Mouse (Mus musculus) intestine, embryonic 15.5 days (tissue): Measurements from ENCODE around the gene Rad52. TPM values are rescaled to one million over a fixed set of nuclear protein-coding genes. Genes with fewer than 3 reads are reported as not detected.

Experiments
- ATAC-seq: fragments of 200-750 bp; cut with Nextera tagmentation; 2 replicates; pipeline ENCODE4 v1.8.0; 2017; ENCODE audit warnings: moderate TSS enrichment, moderate library complexity
- H3K27ac ChIP-seq: fragments of 300-500 bp; sonication (generic); 2 replicates; pipeline ENCODE4 v1.5.1; 2015; ENCODE audit warnings: mild to moderate bottlenecking, inconsistent platforms
- H3K27me3 ChIP-seq: fragments of 300-500 bp; sonication (generic); replicated peaks from 2 replicates; pipeline ENCODE4 v1.6.1; 2015; ENCODE audit warnings: inconsistent platforms
- H3K36me3 ChIP-seq: fragments of 300-500 bp; sonication (generic); 2 replicates; pipeline ENCODE4 v1.6.1; 2015; ENCODE audit warnings: inconsistent platforms
- H3K4me1 ChIP-seq: fragments of 300-500 bp; sonication (generic); replicated peaks from 2 replicates; pipeline ENCODE4 v1.6.1; 2015; ENCODE audit warnings: inconsistent platforms
- H3K4me2 ChIP-seq: fragments of 300-500 bp; sonication (generic); replicated peaks from 2 replicates; pipeline ENCODE4 v1.6.1; 2015; ENCODE audit warnings: mild to moderate bottlenecking, inconsistent platforms
- H3K4me3 ChIP-seq: fragments of 300-500 bp; sonication (generic); replicated peaks from 2 replicates; pipeline ENCODE4 v1.5.1; 2015; ENCODE audit warnings: inconsistent platforms
- H3K9ac ChIP-seq: fragments of 300-500 bp; sonication (generic); 2 replicates; pipeline ENCODE4 v1.6.1; 2015; ENCODE audit warnings: inconsistent platforms
- H3K9me3 ChIP-seq: fragments of 300-500 bp; sonication (generic); 2 replicates; pipeline ENCODE4 v1.6.1; 2016; ENCODE audit warnings: inconsistent platforms
- WGBS: fragments of 180-500 bp; shearing (Covaris S2); methylation state at CpG from one replicate; pipeline ENCODE4 v1.1.7; 2015; 5-methylcytosine and 5-hydroxymethylcytosine counted together
- polyA plus RNA-seq: library from polyadenylated mRNA; unstranded; fragments of >200 nt; fragmentation: Nextera tagmentation; extraction: Ambion mirVana; gene quantifications from 2 replicates; pipeline ENCODE4 v1.2.1, GENCODE M21; 2015

Gene Rad52
- 15.0 and 16.6 TPM in 2 replicates for polyA plus RNA-seq

DNA sequence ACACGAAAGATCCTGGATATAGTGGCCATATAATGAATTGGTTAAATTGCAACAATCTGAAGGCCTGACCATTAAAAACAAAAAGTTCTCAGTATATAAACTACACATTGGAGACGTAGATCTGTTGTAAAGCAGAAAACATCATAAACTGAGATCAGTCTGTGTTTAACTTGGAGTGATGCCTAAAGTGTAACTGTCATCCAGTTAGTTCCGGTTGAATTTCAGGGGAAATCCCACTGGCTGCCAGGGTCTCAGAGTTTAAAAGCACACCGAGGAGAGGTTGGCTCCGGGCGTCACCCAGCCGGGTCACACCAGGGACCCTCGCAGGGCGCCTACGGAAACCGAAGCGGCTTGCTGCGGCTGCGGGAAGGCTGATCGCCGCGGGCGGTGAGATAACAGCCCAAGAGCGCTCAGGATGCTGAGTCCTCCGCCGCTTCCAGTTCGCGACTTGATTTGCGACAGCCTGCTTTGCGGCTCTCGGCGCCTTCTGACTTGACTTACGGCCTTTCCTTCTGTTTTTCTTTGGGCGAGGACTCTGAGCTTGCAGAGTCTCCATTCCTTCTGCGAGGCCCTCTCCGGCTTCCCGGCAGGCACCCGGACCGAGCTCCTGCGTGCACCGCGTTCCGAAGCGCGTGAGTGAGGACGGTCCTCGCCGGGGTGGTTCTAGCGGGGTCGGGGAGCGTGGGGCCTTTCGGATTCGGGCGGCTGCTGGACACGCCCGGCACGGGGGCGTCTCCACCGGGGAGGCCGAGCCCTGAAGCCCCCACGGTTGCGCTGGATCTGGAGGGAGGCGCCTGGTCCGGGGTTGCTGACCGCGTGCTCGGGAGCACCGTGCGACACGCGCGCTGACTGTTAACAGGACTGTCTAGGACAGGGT lies at the start of gene Rad52:
Gene Rad52, plus strand, starts transcription at position 495 of the 877 bp plus-strand sequence.
- Histone ChIP-seq H3K4me3 (peak within 1 kb of the TSS; percentile 88), H3K27me3 (no peaks in the 10 kb centered on the region), H3K36me3 (no peaks in the 10 kb centered on the region), H3K4me1 (peaks cover 4% of the 10 kb centered on the region), H3K4me2 (peak within 1 kb of the TSS; percentile 68), H3K9ac (peak within 1 kb of the TSS; percentile 86), H3K27ac (peak within 1 kb of the TSS; percentile 95), H3K9me3 (no peaks in the 10 kb centered on the region)
- peak; percentile 92 for ATAC-seq
- 1% methylated on average over 67 of the region's 67 CpGs for WGBS

DNA sequence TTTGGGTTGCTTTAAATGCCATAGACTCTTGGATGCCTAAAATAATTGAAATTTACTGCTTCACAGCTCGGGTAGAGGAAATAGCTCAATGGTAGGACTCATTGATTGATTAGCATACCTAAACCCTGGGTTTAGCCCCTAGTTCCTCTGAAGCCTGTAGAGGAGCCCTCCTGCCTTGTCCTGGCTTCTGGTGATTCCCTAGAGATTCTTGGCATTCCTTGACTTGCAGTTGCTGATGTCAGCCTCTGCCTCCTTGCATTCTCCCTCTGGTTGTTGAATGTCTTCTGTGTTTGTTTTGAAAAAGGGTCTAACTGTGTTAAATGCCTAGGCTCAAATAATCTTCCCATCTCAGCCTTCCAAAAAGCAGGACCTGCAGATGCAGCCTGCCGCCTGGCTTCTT lies 48.3 kb upstream of the Rad52 start:
- WGBS: 21% methylated on average over 2 of the region's 2 CpGs
- no peaks in the 10 kb centered on the region for H3K36me3 ChIP-seq
- no peaks in the 10 kb centered on the region for H3K27me3 ChIP-seq
- H3K4me3 ChIP-seq: no peak overlapping the region
- H3K9me3 ChIP-seq: no peaks in the 10 kb centered on the region
- no peak overlapping the region for H3K27ac ChIP-seq
- H3K9ac ChIP-seq: no peak overlapping the region
- H3K4me2 ChIP-seq: no peak overlapping the region
- H3K4me1 ChIP-seq: 0 out of 2 replicates have a peak, but pooled peaks cover 3% of the 10 kb centered on the region
- ATAC-seq: no peak

DNA sequence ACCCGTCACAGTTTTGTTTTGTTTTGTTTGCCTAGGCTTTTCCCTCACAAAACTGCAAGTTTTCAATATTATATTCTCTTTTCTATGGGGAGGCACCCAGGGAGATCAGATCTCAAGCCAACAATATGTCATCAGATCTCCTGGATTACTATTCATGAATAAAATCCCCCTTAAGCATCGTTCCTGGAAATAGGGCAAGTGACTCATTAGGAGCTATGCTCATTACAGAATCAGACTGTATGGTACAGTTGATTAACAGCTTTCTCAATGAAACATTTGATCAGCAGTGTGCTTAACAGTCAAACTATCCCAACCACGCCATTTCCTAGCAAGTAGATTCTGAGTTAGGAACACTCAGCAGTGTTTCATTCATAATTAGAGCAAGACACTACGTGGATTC lies 47.0 kb upstream of the Rad52 start:
- H3K27me3 ChIP-seq: no peaks in the 10 kb centered on the region
- no peak for ATAC-seq

DNA sequence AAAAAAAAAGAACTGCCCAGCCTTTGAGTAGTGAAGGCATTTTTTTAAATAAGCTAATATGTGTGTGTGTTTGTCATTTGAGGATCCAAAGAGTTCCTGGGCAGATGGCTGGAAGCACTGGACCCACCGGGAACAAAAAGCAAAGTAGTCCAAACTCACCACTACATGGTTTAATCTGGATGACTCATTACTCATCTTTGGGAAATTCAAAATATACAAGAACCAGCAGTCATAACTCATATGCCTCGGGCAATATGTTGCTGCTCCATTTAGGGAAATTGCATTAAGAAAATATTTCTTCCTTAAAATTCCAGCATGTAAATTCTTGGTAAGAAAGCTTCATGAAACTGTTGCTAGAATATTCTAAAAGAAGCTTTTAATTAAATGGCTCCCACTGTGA lies 42.3 kb upstream of the Rad52 start:
- no peak for ATAC-seq
- no peak overlapping the region for H3K27ac ChIP-seq
- H3K27me3 ChIP-seq: no peaks in the 10 kb centered on the region
- WGBS: 81% methylated on average over 2 of the region's 2 CpGs
- no peaks in the 10 kb centered on the region for H3K36me3 ChIP-seq
- H3K4me3 ChIP-seq: no peak overlapping the region
- no peaks in the 10 kb centered on the region for H3K9me3 ChIP-seq
- no peak overlapping the region for H3K4me2 ChIP-seq
- no peaks in the 10 kb centered on the region for H3K4me1 ChIP-seq
- no peak overlapping the region for H3K9ac ChIP-seq

More for the DNA sequence above, 47.0 kb upstream of the Rad52 start:
- no peaks in the 10 kb centered on the region for H3K36me3 ChIP-seq
- H3K9me3 ChIP-seq: no peaks in the 10 kb centered on the region
- H3K4me3 ChIP-seq: no peak overlapping the region
- no peak overlapping the region for H3K9ac ChIP-seq
- H3K4me2 ChIP-seq: no peak overlapping the region
- 0 out of 2 replicates have a peak, but pooled peaks cover 3% of the 10 kb centered on the region for H3K4me1 ChIP-seq
- no peak overlapping the region for H3K27ac ChIP-seq
- WGBS: 88% methylated on average over 4 of the region's 4 CpGs

DNA sequence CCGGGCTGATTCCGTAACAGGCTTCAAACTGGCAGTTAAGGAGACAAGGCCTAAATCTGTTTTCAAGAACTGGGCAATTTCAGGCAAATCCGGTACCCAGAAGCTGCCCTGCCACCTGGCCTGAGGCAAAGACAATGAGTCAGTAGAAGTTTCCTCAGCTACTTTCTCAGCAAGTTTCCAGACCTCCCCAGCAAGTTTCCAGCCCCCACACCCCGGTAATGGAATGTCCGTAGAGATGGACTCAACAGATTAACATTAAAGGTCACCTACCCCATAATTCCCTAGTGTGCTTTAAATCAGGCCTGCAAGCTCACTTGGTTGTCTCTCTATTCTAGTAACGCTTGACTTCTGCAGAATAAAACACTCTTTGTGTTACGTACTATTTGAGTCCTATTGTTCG lies 41.0 kb upstream of the Rad52 start:
- no peaks in the 10 kb centered on the region for H3K27me3 ChIP-seq
- no peak overlapping the region for H3K4me2 ChIP-seq
- no peak for ATAC-seq
- WGBS: 79% methylated on average over 8 of the region's 8 CpGs
- no peak overlapping the region for H3K9ac ChIP-seq
- no peaks in the 10 kb centered on the region for H3K4me1 ChIP-seq
- no peaks in the 10 kb centered on the region for H3K9me3 ChIP-seq
- no peaks in the 10 kb centered on the region for H3K36me3 ChIP-seq
- no peak overlapping the region for H3K4me3 ChIP-seq
- no peak overlapping the region for H3K27ac ChIP-seq

DNA sequence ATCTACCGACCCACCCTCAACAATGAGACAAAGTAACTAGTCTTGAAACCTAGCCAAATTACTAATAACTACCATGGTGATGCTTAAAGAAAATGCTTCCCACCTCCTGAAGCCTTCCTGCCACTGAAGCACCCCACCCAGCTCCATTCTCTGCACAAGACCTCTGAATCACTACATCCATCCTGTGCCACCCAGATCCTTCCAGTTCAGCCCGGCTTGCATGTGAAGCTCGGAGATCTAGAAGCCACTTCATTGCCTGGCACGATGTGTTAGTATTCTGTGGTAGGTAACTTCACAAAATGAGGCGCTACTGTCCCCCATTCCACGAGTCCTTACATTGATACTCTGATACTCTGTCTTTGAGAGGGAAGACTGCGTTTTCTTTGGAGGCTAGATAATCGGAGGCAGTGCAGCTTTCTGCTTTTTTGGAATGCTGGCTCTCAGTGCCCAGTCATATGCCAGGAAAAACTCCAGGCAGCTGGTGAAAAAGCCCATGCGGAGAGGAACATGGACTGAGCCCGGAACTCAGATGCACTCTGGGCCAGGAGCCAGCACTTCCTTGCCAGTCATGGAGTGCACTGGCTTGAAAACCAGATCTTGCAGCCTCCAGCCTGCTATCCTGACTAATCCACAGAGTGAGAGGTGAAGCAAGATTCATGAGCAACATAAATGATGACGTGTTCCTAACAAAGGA lies 38.0 kb upstream of the Rad52 start:
- WGBS: 87% methylated on average over 11 of the region's 11 CpGs
- no peak for ATAC-seq
- no peaks in the 10 kb centered on the region for H3K9me3 ChIP-seq
- no peaks in the 10 kb centered on the region for H3K36me3 ChIP-seq
- H3K9ac ChIP-seq: no peak overlapping the region
- H3K4me1 ChIP-seq: no peaks in the 10 kb centered on the region
- no peak overlapping the region for H3K4me3 ChIP-seq
- H3K4me2 ChIP-seq: no peak overlapping the region
- H3K27me3 ChIP-seq: no peaks in the 10 kb centered on the region
- no peak overlapping the region for H3K27ac ChIP-seq

DNA sequence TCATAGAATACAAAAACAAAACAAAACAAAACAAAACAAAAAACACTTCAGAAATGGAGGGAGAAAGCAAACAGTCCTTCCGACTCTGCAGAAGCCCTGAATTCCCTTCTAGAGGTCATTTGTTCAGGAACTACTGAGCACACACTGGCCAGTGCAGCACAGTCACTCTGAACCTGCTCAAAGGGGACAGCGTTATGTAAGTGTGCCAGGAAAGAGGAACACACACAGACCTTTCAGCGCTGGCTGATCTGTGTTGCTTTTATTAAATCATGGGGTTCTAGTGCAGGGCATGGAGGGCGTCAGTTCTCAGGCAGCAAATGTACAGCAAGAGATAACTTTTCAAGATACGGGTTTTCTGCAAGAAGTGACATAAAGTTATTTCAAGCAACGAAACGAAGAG lies 19.3 kb upstream of the Rad52 start:
- Histone ChIP-seq H3K4me3 (no peak overlapping the region), H3K9me3 (no peaks in the 10 kb centered on the region), H3K27me3 (no peaks in the 10 kb centered on the region), H3K36me3 (no peaks in the 10 kb centered on the region), H3K27ac (no peak overlapping the region), H3K4me2 (no peak overlapping the region), H3K9ac (no peak overlapping the region), H3K4me1 (no peaks in the 10 kb centered on the region)
- WGBS: 67% methylated on average over 7 of the region's 7 CpGs
- ATAC-seq: no peak

DNA sequence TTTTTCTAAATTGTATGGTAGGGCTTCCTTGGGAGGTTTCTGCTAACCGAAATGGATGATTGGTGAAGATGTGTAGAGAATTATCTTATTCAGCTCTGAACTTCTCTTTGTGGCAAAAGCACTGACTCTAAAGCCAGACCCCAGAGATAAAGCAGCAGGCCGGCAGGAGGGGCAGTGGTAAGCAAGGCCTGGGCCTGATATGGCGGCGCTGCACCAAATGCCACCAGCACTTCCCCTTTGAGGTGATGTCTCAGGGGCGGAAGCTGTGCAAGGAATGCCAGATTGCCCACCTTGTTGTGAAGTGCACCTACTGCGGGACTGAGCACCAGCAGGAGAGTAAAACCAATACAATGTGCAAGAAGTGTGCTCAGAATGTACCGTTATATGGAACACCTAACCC lies 9.8 kb upstream of the Rad52 start:
- ATAC-seq: no peak
- Histone ChIP-seq H3K36me3 (no peaks in the 10 kb centered on the region), H3K9me3 (no peaks in the 10 kb centered on the region), H3K4me3 (no peak overlapping the region), H3K4me2 (no peak overlapping the region), H3K4me1 (no peaks in the 10 kb centered on the region), H3K27me3 (no peaks in the 10 kb centered on the region), H3K9ac (no peak overlapping the region), H3K27ac (no peak overlapping the region)
- WGBS: 81% methylated on average over 7 of the region's 7 CpGs

DNA sequence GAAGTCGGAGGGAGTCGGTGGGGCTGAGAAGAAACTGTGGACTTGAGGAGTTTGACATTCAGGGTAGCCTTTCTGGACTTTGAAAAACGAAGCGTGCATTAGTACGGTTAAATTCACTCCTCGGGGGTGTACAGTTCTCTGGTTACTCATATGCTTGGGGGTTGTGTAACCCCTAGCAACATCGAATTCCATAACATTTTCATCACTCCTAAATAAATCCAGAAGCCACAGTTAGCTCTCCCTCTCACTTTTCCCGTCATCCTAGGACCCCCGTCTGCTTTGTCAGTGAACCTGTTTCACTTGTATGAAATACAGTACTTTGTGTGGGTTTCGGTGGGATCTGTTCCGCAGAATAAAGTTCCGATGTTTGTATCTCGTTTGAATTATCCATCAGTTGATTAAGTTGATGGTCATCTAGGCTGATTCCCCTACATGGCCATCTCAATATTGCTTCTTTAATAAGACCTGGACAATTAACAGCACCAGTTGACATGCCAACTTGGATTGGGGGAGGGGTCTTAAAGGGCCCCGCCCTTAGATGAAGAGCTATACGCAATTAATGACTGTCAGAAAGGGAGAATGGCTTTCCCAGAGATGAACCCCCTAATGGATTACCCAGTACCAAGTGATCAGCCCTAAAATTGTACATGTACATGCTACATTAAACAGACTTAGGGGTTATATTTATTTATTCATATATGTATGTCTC lies 737 bp downstream of the Rad52 start:
- no peaks in the 10 kb centered on the region for H3K27me3 ChIP-seq
- peak overlapping the region; percentile 88 for H3K4me3 ChIP-seq
- 16% methylated on average over 15 of the region's 15 CpGs for WGBS

DNA sequence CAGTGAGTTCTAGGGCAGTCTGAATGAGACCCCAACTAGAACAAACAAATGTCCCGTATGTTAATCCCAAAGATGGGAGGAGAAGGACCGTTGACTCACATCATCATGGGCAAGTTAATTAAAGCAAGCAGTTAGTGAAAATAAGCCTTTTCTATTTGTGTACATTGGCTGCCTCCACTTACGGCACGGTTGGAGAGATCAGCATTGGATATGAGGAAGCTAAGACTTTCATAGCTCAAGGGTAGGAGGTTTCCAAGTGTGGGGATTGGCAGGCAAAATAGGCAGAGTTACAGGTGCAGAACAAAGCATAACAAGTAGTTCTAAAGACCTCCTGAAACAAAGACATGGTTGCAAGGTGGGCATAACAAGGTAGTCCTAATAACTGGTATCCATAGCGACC lies 3.0 kb downstream of the Rad52 start:
- Histone ChIP-seq H3K9ac (no peak overlapping the region), H3K4me1 (peaks cover 4% of the 10 kb centered on the region), H3K9me3 (no peaks in the 10 kb centered on the region), H3K27ac (no peak overlapping the region), H3K4me2 (no peak overlapping the region), H3K36me3 (no peaks in the 10 kb centered on the region), H3K4me3 (no peak overlapping the region), H3K27me3 (no peaks in the 10 kb centered on the region)
- 84% methylated on average over 5 of the region's 5 CpGs for WGBS
- no peak for ATAC-seq

More for the DNA sequence above, 737 bp downstream of the Rad52 start:
- peak overlapping the region; percentile 86 for H3K9ac ChIP-seq
- H3K4me2 ChIP-seq: peak overlapping the region; percentile 68
- no peaks in the 10 kb centered on the region for H3K9me3 ChIP-seq
- H3K4me1 ChIP-seq: peaks cover 4% of the 10 kb centered on the region
- no peaks in the 10 kb centered on the region for H3K36me3 ChIP-seq
- H3K27ac ChIP-seq: peak overlapping the region; percentile 95
- no peak; the same call in 1 of the 2 replicates for ATAC-seq

DNA sequence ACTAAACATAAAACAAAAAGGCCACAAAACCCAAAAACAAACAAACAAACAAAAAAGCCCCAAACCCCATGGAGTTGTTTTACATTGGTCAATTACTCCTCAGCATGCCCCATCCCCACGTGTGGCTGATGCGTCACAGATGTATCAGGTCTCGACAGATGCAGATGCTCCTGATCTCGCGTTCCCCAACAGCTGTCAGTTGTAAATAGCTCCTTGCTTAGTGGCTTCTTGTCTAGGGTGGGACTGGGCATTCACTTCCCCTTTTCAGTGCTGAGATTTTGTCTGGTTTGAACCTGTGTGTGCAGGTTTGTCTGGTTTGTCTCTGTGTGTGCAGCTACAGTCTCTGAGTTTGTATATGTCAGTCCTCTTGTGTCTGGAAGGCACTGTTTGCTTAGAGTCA lies 9.5 kb downstream of the Rad52 start:
- 73% methylated on average over 5 of the region's 5 CpGs for WGBS
- no peak overlapping the region for H3K9ac ChIP-seq
- H3K4me1 ChIP-seq: no peaks in the 10 kb centered on the region
- ATAC-seq: no peak
- H3K4me2 ChIP-seq: no peak overlapping the region
- H3K27me3 ChIP-seq: no peaks in the 10 kb centered on the region
- H3K9me3 ChIP-seq: no peaks in the 10 kb centered on the region
- no peak overlapping the region for H3K27ac ChIP-seq
- H3K36me3 ChIP-seq: peaks cover 16% of the 10 kb centered on the region
- H3K4me3 ChIP-seq: no peak overlapping the region

DNA sequence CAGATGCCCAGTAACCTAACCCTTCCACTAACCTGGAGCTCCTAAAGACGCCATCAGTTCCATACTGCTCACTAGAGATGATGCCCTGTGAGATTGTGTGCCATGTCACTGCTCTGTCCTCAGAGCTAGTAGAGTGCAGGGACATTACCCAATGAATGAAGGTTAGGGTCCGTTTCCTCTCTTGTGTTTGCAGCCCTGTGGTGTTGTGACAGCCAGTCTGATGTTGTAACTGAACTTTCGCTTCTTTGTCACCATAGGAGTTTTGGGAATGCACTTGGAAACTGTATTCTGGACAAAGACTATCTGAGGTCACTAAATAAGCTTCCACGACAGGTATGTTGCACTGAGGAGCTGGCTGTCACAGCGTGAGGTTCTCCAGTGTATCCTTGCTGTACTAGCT lies 13.2 kb downstream of the Rad52 start:
- H3K36me3 ChIP-seq: peaks cover 31% of the 10 kb centered on the region
- no peak overlapping the region for H3K4me2 ChIP-seq
- 95% methylated on average over 5 of the region's 5 CpGs for WGBS

More for the DNA sequence above, 13.2 kb downstream of the Rad52 start:
- Histone ChIP-seq H3K27me3 (no peaks in the 10 kb centered on the region), H3K9ac (no peak overlapping the region), H3K4me1 (no peaks in the 10 kb centered on the region), H3K9me3 (no peaks in the 10 kb centered on the region), H3K27ac (no peak overlapping the region), H3K4me3 (no peak overlapping the region)
- no peak for ATAC-seq
